Mouse (Mus musculus): ENCODE measurements at regions not wholly inside any gene's neighbourhood (a gene's known extent, or its start where the extent isn't known, plus 50 kb on each side); places are given as distances from the start of the nearest gene placed in this dataset.
A peak's percentile ranks its signal among the peaks of the same experiment; 100 is the strongest.
"Not testable (repeated sequence)": the region's sequence is repeated elsewhere in the genome, so short reads cannot be mapped to it uniquely, and the experiment has no call there.

DNA sequence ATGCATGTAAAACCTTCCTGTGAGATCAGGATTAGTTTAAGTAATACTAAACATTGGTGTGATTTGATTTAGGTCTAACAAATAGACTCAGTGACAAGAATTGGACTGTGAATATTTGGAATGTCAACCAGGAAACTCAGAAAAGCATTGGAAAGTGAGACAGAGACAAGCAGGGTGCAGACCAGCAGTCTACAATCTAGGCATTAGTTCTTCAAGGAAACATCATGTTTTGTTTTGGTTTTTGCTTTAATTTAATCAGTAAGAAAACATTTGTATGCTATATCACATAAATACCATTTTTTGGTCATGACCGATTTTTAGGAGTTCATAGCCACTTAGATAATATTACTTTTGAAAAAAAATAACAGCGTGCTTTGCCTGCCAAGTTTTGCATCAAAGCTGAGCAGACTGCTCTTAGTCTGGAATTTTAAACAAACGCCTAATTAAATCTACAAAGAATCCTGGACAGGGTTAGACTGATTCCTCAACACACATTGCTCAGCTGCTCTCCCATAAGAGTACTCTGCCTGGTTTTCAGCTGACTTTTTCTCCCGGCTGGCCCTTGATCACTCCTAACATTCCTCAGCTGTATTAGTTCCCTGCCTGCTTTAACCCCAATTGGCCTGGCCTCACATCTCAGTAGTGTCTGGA is 396.5 kb upstream of the Kcnh7 start:
- H3K9me3 ChIP-seq = no peaks in the 10 kb centered on the region
- no peak overlapping the region for H3K4me3 ChIP-seq
- WGBS = 75% methylated on average over 4 of the region's 4 CpGs
- no peak overlapping the region for H3K9ac ChIP-seq
- H3K27ac ChIP-seq = no peak overlapping the region
- no peaks in the 10 kb centered on the region for H3K27me3 ChIP-seq
- no peaks in the 10 kb centered on the region for H3K36me3 ChIP-seq
- no peaks in the 10 kb centered on the region for H3K4me1 ChIP-seq (replicated peaks)
- no peak overlapping the region for H3K4me2 ChIP-seq
- ATAC-seq (ENCODE audit: low FRiP score) = no peak

DNA sequence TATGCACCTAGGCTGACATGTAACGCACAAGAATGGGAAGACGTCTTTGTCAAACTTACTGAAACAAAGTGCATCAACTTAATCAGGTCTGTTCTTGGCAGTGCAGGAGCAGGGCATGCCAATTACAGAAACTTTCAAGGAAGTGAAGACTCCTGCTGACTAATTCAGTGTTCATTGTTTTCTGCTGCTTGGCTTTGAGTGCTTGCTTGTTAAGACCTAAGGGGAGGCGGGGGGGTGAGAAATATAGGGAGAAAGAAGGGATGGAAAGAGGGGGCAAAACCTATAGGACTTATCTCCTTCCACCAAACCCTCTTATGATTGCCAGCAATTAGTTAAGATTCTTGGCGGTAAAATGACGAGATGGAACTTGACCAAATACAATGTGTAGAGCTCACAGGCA is 391.1 kb upstream of the Kcnh7 start:
- no peaks in the 10 kb centered on the region for H3K9me3 ChIP-seq
- H3K27ac ChIP-seq = no peak overlapping the region
- no peaks in the 10 kb centered on the region for H3K27me3 ChIP-seq
- no peak for ATAC-seq (ENCODE audit: low FRiP score)
- H3K9ac ChIP-seq = no peak overlapping the region
- no peak overlapping the region for H3K4me3 ChIP-seq
- peaks cover 17% of the 10 kb centered on the region for H3K4me1 ChIP-seq (replicated peaks)
- H3K4me2 ChIP-seq = no peak overlapping the region
- H3K36me3 ChIP-seq = no peaks in the 10 kb centered on the region
- WGBS = 47% methylated on average over 5 of the region's 5 CpGs

DNA sequence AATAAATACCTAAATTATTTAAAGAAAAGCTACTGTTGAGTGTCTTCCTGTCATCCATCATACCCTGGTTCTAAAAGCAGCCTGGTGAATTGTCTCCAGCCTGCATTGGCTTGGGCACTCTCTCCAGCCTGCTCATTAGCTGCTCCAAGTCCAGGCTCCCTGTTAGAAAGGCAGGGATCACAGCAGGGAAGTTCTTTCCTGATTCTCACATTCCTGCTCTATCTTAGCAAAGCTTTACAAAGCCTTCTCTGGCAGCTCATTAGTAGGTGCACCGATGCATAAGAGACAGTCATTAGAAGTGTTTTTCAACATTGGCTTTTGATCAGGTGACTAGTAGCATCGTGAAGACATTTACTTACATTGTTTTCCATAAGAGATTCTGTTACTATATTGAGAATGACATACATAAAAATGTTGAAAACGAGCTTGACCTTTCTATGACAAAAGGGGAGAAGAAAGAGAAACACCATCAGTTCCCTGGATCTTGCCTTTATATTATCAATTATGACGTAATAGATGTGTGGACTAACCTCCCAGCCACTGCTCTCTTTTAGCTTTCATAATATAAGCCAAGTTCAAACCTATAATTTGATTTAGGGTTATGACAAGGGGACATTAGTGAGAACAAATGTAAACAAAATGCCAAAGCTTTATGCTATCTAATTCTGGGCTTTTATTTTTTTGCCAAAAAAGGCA is 390.1 kb upstream of the Kcnh7 start:
- peaks cover 17% of the 10 kb centered on the region for H3K4me1 ChIP-seq (replicated peaks)
- no peak overlapping the region for H3K4me3 ChIP-seq
- WGBS = 15% methylated on average over 4 of the region's 4 CpGs
- H3K9ac ChIP-seq = no peak overlapping the region
- H3K27me3 ChIP-seq = no peaks in the 10 kb centered on the region
- 0 out of 2 replicates have a peak, but pooled peaks cover 3% of the 10 kb centered on the region for H3K9me3 ChIP-seq
- 0 out of 2 replicates have a peak overlapping the region, but pooled peaks have one; percentile 40 for H3K27ac ChIP-seq
- H3K4me2 ChIP-seq = no peak overlapping the region
- H3K36me3 ChIP-seq = no peaks in the 10 kb centered on the region
- peak; percentile 73 for ATAC-seq (ENCODE audit: low FRiP score)

DNA sequence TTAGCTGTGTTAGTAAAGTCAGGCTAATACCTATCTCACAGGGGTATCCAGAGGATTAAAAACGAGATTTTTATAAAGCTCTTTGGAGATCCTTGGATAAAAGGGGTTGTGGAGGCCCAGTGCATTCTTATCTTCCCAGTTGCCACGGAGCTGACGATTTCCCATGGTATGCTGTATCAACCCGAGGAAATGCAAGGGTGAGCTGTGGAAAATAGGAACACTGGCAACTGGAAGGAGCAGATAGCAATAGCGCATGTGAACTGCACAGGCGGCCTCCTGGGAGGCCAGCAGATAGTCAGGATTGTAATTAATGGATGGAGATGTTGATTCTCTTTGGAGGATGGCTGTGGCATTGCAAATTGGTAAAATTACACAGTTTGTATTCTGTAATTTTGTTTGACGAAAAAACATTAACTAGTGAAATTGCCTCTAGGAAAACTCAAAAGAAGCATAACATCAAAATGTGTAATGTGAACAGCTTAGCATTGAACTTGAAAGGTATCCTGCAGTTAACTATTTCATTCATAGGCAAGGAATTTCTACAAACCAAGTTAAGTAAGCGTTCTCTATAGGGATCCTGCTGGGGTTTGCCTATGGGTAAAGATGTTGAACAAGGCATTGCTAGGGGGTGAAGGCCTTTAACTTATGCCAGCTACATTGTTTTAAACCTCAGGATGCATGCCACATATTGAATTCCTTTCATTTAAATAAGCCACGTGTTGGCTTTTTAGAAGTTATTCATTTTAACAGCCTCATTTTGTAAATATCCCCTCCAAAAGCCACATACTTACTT is 389.1 kb upstream of the Kcnh7 start:
- no peaks in the 10 kb centered on the region for H3K36me3 ChIP-seq
- H3K4me3 ChIP-seq = no peak overlapping the region
- H3K4me2 ChIP-seq = no peak overlapping the region
- no peak overlapping the region for H3K9ac ChIP-seq
- no peak overlapping the region for H3K27ac ChIP-seq
- H3K9me3 ChIP-seq = 0 out of 2 replicates have a peak, but pooled peaks cover 3% of the 10 kb centered on the region
- no peaks in the 10 kb centered on the region for H3K27me3 ChIP-seq
- no peak for ATAC-seq (ENCODE audit: low FRiP score)
- 16% methylated on average over 9 of the region's 9 CpGs for WGBS
- H3K4me1 ChIP-seq (replicated peaks) = peaks cover 17% of the 10 kb centered on the region

DNA sequence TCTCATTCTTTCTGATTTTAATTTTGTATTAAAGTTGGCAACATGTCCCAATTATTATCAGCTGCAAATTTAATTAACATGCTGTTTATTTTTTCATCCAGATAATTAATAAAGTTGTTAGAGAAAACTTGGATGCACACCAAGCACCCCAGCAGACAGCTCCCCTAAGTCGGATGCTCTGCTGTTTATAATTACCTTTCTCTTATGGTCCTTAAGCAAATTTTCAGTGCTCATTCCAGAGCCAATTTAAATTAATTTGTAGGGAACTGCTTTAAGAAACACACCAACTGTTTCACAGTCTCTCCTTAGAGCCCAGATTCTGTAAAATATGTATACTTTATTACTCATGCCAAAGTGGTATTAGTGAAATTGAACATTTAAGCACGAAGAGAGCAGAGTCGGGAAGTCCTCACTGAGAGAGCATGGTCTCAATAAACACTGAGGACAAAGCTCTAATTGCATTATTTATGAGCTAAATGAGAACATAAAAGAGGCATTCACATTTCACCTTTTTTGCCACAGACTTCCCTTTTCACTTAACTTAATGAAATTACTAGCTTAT is 372.9 kb upstream of the Kcnh7 start:
- H3K4me2 ChIP-seq = no peak overlapping the region
- no peak for ATAC-seq (ENCODE audit: low FRiP score)
- H3K36me3 ChIP-seq = no peaks in the 10 kb centered on the region
- no peak overlapping the region for H3K9ac ChIP-seq
- H3K27ac ChIP-seq = no peak overlapping the region
- H3K4me1 ChIP-seq (replicated peaks) = no peaks in the 10 kb centered on the region
- no peaks in the 10 kb centered on the region for H3K9me3 ChIP-seq
- H3K27me3 ChIP-seq = no peaks in the 10 kb centered on the region
- WGBS = 49% methylated on average over 3 of the region's 3 CpGs
- no peak overlapping the region for H3K4me3 ChIP-seq

DNA sequence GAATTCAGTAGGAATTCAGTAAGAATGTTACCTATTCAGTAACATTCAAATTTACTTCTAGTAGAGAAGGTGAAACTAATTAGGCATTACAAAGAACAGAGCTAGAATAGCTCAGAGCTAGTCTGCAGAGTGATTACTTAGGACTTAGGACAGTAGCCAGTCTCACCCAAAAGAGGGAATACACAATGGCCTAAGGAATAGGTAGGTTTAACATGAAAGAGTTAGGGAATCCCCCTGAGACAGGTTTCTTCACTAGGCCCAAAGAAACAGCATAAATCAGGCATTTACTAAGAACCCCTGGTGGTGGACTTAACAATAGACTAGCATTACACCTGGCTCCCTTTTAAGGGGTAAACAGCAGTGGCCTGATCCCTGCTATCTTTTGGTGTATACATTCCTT is 357.7 kb upstream of the Kcnh7 start:
- H3K27me3 ChIP-seq; H3K36me3 ChIP-seq; H3K4me1 ChIP-seq (replicated peaks); H3K4me3 ChIP-seq; H3K4me2 ChIP-seq; H3K9me3 ChIP-seq; ATAC-seq (ENCODE audit: low FRiP score); H3K27ac ChIP-seq; H3K9ac ChIP-seq: not testable (repeated sequence)

DNA sequence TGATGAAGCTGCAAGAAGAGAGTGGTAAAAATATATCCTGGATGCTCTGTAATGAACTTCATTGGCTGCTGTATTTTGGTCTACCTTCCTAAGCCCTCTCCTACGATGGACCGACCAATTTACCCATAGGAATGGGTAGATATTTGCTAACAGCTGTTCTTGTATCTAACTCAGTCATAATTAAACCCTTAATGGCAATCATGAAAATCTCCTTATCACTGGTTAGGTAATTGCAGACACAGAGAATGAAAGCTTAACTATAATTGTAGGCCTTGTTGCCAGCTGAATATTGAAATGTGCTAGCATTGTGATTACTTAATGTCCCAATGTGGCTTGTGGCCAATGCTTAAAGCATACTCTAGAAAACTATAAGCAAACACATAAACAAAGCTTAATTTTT is 334.4 kb upstream of the Kcnh7 start:
- Histone ChIP-seq H3K9me3 (no peaks in the 10 kb centered on the region), H3K4me1 (replicated peaks) (no peaks in the 10 kb centered on the region), H3K27ac (no peak overlapping the region), H3K9ac (no peak overlapping the region), H3K27me3 (no peaks in the 10 kb centered on the region), H3K4me2 (no peak overlapping the region), H3K4me3 (no peak overlapping the region), H3K36me3 (no peaks in the 10 kb centered on the region)
- WGBS = 75% methylated on average over 2 of the region's 2 CpGs
- ATAC-seq (ENCODE audit: low FRiP score) = no peak

DNA sequence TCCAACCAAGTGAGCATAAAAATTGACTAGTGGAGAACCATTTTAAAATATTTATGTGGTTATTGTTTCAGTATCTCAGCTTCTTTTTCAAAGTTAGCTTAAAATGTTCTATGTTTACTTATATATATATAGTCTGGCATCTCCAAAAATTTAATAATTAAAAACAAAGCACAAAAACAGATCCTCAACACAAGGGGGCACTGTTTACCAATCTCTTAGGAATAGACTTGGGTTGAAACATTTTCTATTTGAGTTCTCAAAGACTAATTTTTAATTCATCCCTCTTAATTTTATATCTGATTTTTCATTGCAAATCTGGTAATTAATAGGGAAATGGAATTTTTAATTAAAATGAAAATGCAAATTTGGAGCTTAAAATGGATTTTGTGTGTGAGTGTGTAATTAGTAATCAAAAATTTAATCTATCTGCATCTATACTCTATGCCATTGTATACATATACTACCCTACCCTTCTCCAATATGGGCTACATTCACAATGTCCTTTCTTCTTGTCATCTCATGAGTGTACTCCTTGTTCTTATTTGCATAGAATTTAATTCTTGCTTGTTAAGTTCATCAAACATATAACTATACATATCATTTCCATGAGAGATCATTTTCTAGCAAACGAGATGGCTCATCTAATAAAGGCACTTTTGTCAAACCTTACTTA is 329.6 kb upstream of the Kcnh7 start:
- H3K27ac ChIP-seq = no peak overlapping the region
- no peak overlapping the region for H3K4me3 ChIP-seq
- H3K9me3 ChIP-seq = no peaks in the 10 kb centered on the region
- H3K27me3 ChIP-seq = no peaks in the 10 kb centered on the region
- no peak overlapping the region for H3K4me2 ChIP-seq
- H3K9ac ChIP-seq = no peak overlapping the region
- 84% methylated on average over 1 of the region's 1 CpGs for whole genome bisulfite sequencing
- H3K4me1 ChIP-seq (replicated peaks) = no peaks in the 10 kb centered on the region
- no peaks in the 10 kb centered on the region for H3K36me3 ChIP-seq
- ATAC-seq (ENCODE audit: low FRiP score) = no peak

DNA sequence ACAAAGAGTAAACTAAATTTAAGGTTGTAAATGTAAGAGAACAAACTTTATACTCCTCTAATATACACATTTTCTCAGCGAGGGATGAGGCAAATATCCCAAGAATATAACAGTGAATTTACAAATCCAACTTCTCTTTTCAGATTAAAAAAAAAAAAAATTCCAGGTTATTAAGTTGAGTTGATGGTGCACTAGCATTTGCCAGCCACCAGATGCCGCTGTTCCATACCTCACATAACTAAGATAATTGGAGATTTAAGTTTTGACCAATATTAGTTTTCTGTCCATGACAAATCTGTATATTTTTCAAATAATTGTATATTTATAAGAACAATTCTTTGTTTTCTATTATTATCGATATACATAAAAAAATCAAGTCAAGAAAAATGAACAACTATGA is 319.9 kb upstream of the Kcnh7 start:
- 8% methylated on average over 3 of the region's 3 CpGs for WGBS
- no peaks in the 10 kb centered on the region for H3K36me3 ChIP-seq
- no peaks in the 10 kb centered on the region for H3K9me3 ChIP-seq
- no peaks in the 10 kb centered on the region for H3K27me3 ChIP-seq
- no peaks in the 10 kb centered on the region for H3K4me1 ChIP-seq (replicated peaks)
- no peak overlapping the region for H3K4me2 ChIP-seq
- no peak overlapping the region for H3K4me3 ChIP-seq
- no peak overlapping the region for H3K9ac ChIP-seq
- H3K27ac ChIP-seq = no peak overlapping the region
- no peak for ATAC-seq (ENCODE audit: low FRiP score)

DNA sequence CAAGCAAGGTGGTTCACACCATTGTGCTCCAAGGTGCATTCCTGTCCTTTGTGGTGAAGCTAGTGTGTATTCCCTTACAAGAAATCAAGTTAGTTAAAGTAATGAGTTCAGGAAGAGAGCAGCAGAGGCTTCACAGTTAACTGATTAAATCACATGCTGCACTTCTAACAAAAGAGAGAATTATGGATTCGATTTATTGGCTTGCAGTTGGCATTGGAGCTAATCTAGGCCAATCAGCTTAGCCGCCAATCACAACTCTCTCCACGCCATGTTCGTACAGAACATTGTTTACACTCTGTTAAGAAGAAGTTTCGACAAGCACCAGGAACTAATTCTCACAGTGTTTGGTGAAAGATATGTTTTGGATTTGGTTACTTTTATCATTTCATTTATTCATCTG is 292.3 kb upstream of the Kcnh7 start:
- Histone ChIP-seq H3K27ac (no peak overlapping the region), H3K4me2 (no peak overlapping the region), H3K9ac (no peak overlapping the region), H3K4me1 (replicated peaks) (no peaks in the 10 kb centered on the region), H3K4me3 (no peak overlapping the region), H3K9me3 (no peaks in the 10 kb centered on the region), H3K27me3 (no peaks in the 10 kb centered on the region), H3K36me3 (no peaks in the 10 kb centered on the region)
- WGBS = 71% methylated on average over 5 of the region's 5 CpGs
- no peak for ATAC-seq (ENCODE audit: low FRiP score)

DNA sequence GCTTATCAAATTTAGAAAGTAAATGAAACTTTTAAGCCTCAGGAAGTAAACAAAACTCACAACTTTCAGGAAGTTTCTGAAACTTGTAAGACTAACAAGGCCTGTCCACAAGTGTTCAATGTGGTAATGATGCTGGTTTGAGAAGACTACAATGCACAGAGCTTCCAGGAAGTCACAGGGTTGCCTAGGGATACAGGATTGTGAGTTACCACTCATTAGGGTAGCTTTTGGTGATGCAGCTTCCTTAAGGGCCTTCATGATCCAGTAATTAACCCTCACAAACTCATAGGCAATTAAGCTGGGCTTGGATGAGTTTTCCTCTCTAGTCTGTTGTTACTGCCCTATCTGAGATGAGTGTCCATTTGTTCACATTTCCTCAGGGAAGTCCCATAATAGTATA is 291.2 kb upstream of the Kcnh7 start:
- Histone ChIP-seq H3K4me2 (no peak overlapping the region), H3K9me3 (no peaks in the 10 kb centered on the region), H3K9ac (no peak overlapping the region), H3K36me3 (no peaks in the 10 kb centered on the region), H3K4me3 (no peak overlapping the region), H3K27me3 (no peaks in the 10 kb centered on the region), H3K4me1 (replicated peaks) (no peaks in the 10 kb centered on the region), H3K27ac (no peak overlapping the region)
- no peak for ATAC-seq (ENCODE audit: low FRiP score)

DNA sequence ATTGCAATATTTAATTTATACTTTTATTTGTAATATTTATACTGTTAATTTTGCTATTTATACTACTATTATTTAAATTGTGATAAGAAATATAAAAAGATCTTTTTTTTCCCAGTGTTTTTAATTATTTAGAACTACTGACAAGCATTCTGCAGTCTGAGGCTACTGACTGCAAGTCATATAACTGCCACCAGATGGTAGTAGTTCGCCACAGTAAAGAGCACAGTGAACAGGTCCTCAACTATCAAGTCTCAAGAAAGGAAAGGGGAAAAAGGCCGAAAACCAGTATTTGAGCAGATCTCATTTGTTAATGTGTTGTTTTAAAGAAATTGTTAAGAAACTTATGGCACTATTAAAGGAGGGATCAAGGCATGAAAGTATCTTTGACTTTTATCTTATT is 289.6 kb upstream of the Kcnh7 start:
- Histone ChIP-seq H3K4me3 (no peak overlapping the region), H3K27me3 (no peaks in the 10 kb centered on the region), H3K36me3 (no peaks in the 10 kb centered on the region), H3K27ac (no peak overlapping the region), H3K9me3 (no peaks in the 10 kb centered on the region), H3K4me2 (no peak overlapping the region), H3K9ac (no peak overlapping the region), H3K4me1 (replicated peaks) (no peaks in the 10 kb centered on the region)
- WGBS = 27% methylated on average over 2 of the region's 2 CpGs
- ATAC-seq (ENCODE audit: low FRiP score) = no peak

All from hindbrain, embryonic 13.5 days (tissue).